Mouse (Mus musculus) midbrain, embryonic 15.5 days (tissue): ENCODE results near the gene Supt20. TPM values are rescaled to one million over a fixed set of nuclear protein-coding genes. Genes with fewer than 3 reads are reported as not detected.

Experiments used
- ATAC-seq: fragments of 200-750 bp; cut with Nextera tagmentation; replicated peaks from 2 replicates; pipeline ENCODE4 v1.8.0; 2017; ENCODE audit warnings: moderate TSS enrichment
- H3K27ac ChIP-seq: fragments of 300-500 bp; sonication (generic); 2 replicates; pipeline ENCODE4 v1.5.1; 2015; ENCODE audit warnings: mild to moderate bottlenecking, inconsistent platforms
- H3K27me3 ChIP-seq: fragments of 300-500 bp; sonication (generic); replicated peaks from 2 replicates; pipeline ENCODE4 v1.6.1; 2015; ENCODE audit warnings: inconsistent platforms
- H3K36me3 ChIP-seq: fragments of 300-500 bp; sonication (generic); replicated peaks from 2 replicates; pipeline ENCODE4 v1.6.1; 2015; ENCODE audit warnings: inconsistent platforms
- H3K4me1 ChIP-seq: fragments of 300-500 bp; sonication (generic); 2 replicates; pipeline ENCODE4 v1.6.1; 2015; ENCODE audit warnings: inconsistent platforms
- H3K4me2 ChIP-seq: fragments of 300-500 bp; sonication (generic); 2 replicates; pipeline ENCODE4 v1.6.1; 2015; ENCODE audit warnings: inconsistent platforms, mild to moderate bottlenecking, moderate library complexity
- H3K4me3 ChIP-seq: fragments of 300-500 bp; sonication (generic); 2 replicates; pipeline ENCODE4 v1.5.1; 2015; ENCODE audit warnings: mild to moderate bottlenecking, inconsistent platforms
- H3K9ac ChIP-seq: fragments of 300-500 bp; sonication (generic); 2 replicates; pipeline ENCODE4 v1.6.1; 2015; ENCODE audit warnings: mild to moderate bottlenecking, inconsistent platforms
- H3K9me3 ChIP-seq: fragments of 300-500 bp; sonication (generic); 2 replicates; pipeline ENCODE4 v1.6.1; 2016; ENCODE audit warnings: inconsistent platforms
- WGBS: fragments of 180-500 bp; shearing (Covaris S2); methylation state at CpG from one replicate; pipeline ENCODE4 v1.1.7; 2015; ENCODE audit warnings: mixed read lengths; 5-methylcytosine and 5-hydroxymethylcytosine counted together
- polyA plus RNA-seq: library from polyadenylated mRNA; unstranded; fragments of >200 nt; fragmentation: Nextera tagmentation; extraction: Ambion mirVana; gene quantifications from 2 replicates; pipeline ENCODE4 v1.2.1, GENCODE M21; 2015

Supt20 gene
- polyA plus RNA-seq, 1 experiment from 2014 or later, result 90.1 TPM

DNA sequence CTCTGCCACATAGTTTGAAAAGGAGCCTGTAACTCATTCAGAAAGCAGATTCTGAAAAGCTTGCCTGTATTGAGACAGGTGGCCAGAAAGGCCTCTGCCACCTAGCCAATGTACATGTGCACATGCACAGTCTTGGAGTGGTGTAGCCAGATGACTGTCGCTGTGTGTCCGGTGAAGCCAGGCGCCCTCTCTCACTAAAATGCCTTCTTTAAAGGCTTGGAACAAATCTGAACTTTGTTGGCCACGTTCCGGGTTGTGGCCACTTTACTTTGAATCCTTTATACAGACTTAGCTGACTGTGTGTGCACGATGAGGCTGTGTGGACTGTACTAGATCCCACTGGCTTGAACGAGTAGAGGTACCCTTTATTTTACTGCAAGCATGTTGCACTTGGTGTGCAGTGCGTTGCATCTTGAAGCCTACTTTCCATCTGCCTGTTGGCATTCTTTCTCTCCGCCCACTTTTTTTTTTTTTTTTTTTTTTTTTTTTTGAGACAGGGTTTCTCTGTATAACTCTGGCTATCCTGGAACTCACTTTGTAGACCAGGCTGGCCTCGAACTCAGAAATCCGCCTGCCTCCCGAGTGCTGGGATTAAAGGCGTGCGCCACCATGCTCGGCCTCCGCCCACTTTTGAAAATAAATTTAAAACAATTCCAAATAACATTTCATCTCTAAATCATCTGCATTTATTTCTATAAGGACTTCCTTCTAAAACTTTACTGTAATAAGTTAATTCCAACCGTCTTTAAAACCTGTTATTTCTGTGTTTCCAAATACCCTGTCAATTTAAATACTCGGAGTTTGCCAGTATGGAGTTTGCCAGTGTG is 43.7 kb downstream of the Supt20 start:
- no peaks in the 10 kb centered on the region for H3K27me3 ChIP-seq

DNA sequence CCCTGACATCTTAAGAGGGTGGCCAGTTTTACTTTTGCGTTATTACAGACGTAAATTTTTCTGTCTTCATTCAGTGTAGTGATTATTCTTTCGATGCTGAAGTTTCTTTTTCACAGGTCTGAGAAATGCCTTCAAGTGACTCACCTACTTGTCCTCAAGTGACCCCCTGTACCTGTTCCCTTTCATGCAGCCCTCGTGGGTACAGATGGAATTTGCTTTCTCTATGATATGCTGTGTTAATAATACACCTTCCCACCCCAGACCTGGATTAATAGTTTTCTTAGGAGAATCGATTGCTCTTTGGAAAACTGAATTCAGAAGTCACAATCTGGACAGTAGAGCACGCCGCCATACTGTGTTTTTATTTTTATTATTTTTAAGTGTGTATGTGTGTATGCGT is 44.7 kb downstream of the Supt20 start:
- no peak overlapping the region for H3K27ac ChIP-seq
- peaks cover 22% of the 10 kb centered on the region for H3K4me1 ChIP-seq
- H3K9ac ChIP-seq, result no peak overlapping the region
- no peak overlapping the region for H3K4me2 ChIP-seq
- no peaks in the 10 kb centered on the region for H3K27me3 ChIP-seq
- no peak overlapping the region for H3K4me3 ChIP-seq
- peaks cover 18% of the 10 kb centered on the region for H3K36me3 ChIP-seq
- 98% methylated on average over 8 of the region's 8 CpGs for WGBS
- ATAC-seq, result no peak
- no peaks in the 10 kb centered on the region for H3K9me3 ChIP-seq

More for the DNA sequence above, 43.7 kb downstream of the Supt20 start:
- Histone ChIP-seq H3K9ac (peak overlapping the region; percentile 95), H3K4me1 (peaks cover 22% of the 10 kb centered on the region), H3K36me3 (peaks cover 13% of the 10 kb centered on the region; the same call in 1 of the 2 replicates), H3K9me3 (no peaks in the 10 kb centered on the region), H3K27ac (peak overlapping the region; percentile 98), H3K4me2 (peak overlapping the region; percentile 84), H3K4me3 (peak overlapping the region; percentile 86)
- no peak; the same call in 1 of the 2 replicates for ATAC-seq
- WGBS, result 57% methylated on average over 18 of the region's 18 CpGs

DNA sequence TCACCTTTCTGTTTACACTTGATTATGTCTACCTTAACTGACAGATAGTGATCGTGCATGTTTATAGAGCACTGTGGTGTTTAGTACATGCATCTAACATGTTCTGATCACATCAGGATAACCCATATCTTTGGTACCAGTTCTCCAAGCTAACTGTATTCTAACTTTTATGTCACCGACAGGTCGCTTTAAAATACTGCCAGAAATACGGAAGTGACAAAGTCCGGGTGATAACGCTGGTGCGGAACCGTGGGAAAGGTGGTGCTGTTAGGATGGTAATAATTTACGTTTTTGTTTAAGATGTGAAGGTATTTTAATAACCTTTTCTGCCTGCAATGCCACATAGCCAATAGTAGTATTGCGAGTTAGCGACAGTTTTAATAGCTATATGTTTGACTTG is 49.4 kb downstream of the Supt20 start:
- H3K4me3 ChIP-seq, result no peak overlapping the region
- no peaks in the 10 kb centered on the region for H3K4me1 ChIP-seq
- no peak overlapping the region for H3K4me2 ChIP-seq
- no peak for ATAC-seq
- no peaks in the 10 kb centered on the region for H3K9me3 ChIP-seq
- no peak overlapping the region for H3K9ac ChIP-seq
- H3K36me3 ChIP-seq, result peaks cover 52% of the 10 kb centered on the region
- H3K27ac ChIP-seq, result no peak overlapping the region
- no peaks in the 10 kb centered on the region for H3K27me3 ChIP-seq
- 98% methylated on average over 11 of the region's 11 CpGs for WGBS

DNA sequence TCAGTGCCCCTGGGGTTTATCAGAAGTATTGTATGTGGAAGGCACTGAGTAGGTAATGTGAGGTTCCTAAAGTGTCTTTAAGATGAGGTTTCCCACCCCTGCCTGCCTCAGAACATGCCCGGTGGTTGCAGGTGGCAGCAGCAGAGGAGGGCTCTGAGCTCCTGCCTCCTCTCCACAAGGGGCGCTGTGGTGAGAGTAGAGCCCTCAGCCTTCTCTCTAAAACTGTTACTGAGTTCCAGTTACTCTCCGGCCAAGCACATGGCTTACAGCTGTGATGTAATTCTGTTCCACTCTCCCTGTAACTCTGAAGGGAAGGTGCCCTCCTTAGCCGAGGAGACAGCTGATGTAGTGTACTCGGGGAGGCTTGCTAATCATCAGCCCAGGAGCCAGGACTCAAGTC is 53.2 kb downstream of the Supt20 start:
- Histone ChIP-seq H3K4me2 (no peak overlapping the region), H3K4me1 (no peaks in the 10 kb centered on the region), H3K36me3 (peaks cover 80% of the 10 kb centered on the region), H3K27me3 (no peaks in the 10 kb centered on the region), H3K9me3 (no peaks in the 10 kb centered on the region), H3K9ac (no peak overlapping the region), H3K4me3 (no peak overlapping the region), H3K27ac (no peak overlapping the region)
- no peak for ATAC-seq
- WGBS, result 60% methylated on average over 5 of the region's 5 CpGs

DNA sequence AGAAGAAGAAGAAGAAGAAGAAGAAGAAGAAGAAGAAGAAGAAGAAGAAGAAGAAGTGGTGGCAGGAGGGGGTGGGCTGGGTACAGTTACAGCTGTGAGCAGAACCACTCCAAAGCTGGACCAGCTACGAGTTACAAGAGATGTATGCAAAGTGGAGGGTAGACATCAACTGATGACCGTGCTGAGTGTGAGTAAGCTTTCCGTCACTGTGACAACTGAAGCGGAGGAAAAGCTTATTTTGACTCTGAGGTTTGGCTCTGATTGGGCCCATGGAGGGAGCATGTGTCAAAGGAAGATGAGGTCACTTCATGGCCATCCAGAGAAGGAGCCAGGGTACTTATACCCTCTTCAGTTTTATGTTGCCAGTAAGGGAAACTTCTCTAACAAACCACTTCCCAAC is 60.8 kb downstream of the Supt20 start:
- H3K27me3 ChIP-seq, result no peaks in the 10 kb centered on the region; the same call in 1 of the 2 replicates
- no peak for ATAC-seq
- H3K9ac ChIP-seq, result no peak overlapping the region
- peaks cover 16% of the 10 kb centered on the region for H3K4me1 ChIP-seq
- H3K4me3 ChIP-seq, result no peak overlapping the region
- no peaks in the 10 kb centered on the region for H3K9me3 ChIP-seq
- WGBS, result 88% methylated on average over 4 of the region's 4 CpGs
- no peak overlapping the region for H3K27ac ChIP-seq
- peaks cover 25% of the 10 kb centered on the region for H3K36me3 ChIP-seq
- H3K4me2 ChIP-seq, result no peak overlapping the region

DNA sequence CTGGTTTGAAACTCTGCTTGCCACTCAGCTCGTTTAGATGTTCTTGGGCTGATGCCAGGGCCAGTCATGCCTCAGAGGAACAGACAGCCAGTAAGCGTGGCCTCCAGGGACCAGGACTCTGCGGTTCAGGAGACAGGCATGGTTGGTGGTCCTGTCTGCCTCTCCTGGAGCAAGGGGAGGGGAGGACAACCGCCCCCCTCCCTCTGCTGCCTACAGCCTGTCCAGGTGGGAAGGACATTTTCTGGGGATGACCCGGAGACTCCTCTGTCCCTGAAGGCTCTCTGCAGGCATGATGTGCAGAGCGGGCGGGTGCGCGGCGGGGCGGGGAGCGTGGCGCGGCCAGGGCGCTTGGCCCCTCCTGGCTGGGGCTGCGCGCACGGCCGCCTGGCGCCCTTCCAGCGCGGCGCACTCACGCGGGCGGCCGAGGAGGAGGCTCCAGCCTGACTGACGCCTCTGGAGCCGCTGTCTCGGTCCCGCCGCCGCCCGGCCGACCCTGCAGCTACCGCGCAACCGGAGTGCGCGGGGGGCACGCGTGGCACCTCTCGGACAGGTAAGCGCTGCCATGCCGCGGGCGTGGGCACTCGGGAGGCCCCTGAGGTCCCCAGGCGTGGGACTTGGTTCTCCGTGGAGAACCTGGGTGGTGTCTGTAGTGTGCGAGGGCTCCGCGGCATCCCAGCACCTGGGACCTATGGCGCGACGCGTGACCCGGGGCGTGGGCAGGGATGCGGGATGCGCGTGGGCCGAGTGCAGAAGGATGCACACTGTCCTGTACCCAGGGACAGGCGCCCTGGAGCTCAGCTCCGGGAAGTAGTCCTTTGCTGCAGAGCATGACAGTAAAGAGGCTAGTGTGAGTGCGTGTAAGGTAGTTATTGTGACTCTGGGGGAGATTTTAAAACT is 62.8 kb downstream of the Supt20 start, which contains the start of gene Smad9:
Smad9 (plus strand) TSS at position 438 of the 897 bp plus-strand sequence.
- ATAC-seq, result peak; percentile 83
- Histone ChIP-seq H3K27me3 (no peaks in the 10 kb centered on the region; the same call in 1 of the 2 replicates), H3K36me3 (peaks cover 6% of the 10 kb centered on the region; the same call in 1 of the 2 replicates), H3K9me3 (no peaks in the 10 kb centered on the region), H3K9ac (peak within 1 kb of the TSS; percentile 66), H3K27ac (no peak within 1 kb of the TSS), H3K4me3 (peak within 1 kb of the TSS; percentile 64), H3K4me2 (peak within 1 kb of the TSS; percentile 99), H3K4me1 (peaks cover 16% of the 10 kb centered on the region)
- WGBS, result under 1% methylated on average over 66 of the region's 66 CpGs

DNA sequence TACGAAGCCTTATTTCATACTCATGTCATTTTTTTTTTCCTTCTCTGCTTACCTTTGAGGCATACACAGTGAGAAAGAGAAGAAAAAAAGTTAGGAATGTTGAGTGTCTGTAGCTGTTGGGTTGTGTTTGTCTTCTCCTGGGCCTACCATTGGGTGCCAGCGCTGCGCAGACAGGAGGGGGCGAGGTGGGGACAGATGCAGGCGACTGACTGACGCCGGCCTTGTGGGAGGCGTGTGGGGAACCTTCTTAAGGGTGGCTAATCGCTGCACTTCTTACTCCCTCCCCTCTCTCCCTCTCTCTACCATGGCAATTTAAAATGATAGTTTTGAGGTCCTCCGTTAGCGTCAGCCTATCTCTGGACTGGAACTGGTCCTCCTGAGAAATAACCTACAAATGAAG is 63.5 kb downstream of the Supt20 start:
- 2% methylated on average over 11 of the region's 11 CpGs for WGBS
- peak; percentile 37; the same call in 1 of the 2 replicates for ATAC-seq
- Histone ChIP-seq H3K9me3 (no peaks in the 10 kb centered on the region), H3K27ac (no peak overlapping the region), H3K9ac (no peak overlapping the region), H3K27me3 (no peaks in the 10 kb centered on the region; the same call in 1 of the 2 replicates), H3K4me1 (peaks cover 16% of the 10 kb centered on the region), H3K4me3 (peak overlapping the region; percentile 64), H3K4me2 (peak overlapping the region; percentile 99), H3K36me3 (peaks cover 1% of the 10 kb centered on the region; the same call in 1 of the 2 replicates)

DNA sequence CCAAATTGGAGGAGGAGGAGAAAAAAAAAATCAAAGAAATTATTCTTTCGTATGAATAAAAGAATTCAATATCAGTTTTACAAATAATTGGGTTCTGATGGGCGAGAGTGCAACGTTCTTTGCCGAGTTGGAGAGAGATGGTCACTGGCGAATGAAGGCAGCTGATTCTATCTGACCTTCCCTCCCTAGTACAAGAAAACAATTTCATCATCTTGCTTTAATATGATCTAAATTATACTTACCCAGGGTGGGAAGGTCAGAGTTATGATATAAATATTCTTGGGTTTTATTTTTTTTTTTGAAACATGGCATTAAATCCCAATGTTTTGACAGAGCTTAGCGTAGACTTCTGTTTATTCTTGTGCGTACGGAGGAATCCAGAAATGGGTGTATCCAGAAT is 64.8 kb downstream of the Supt20 start:
- no peaks in the 10 kb centered on the region; the same call in 1 of the 2 replicates for H3K27me3 ChIP-seq
- 91% methylated on average over 8 of the region's 8 CpGs for WGBS
- ATAC-seq, result no peak
- no peak overlapping the region for H3K9ac ChIP-seq
- H3K4me2 ChIP-seq, result no peak overlapping the region
- no peak overlapping the region for H3K4me3 ChIP-seq
- H3K27ac ChIP-seq, result no peak overlapping the region
- H3K36me3 ChIP-seq, result no peaks in the 10 kb centered on the region
- H3K9me3 ChIP-seq, result no peaks in the 10 kb centered on the region
- peaks cover 16% of the 10 kb centered on the region for H3K4me1 ChIP-seq

DNA sequence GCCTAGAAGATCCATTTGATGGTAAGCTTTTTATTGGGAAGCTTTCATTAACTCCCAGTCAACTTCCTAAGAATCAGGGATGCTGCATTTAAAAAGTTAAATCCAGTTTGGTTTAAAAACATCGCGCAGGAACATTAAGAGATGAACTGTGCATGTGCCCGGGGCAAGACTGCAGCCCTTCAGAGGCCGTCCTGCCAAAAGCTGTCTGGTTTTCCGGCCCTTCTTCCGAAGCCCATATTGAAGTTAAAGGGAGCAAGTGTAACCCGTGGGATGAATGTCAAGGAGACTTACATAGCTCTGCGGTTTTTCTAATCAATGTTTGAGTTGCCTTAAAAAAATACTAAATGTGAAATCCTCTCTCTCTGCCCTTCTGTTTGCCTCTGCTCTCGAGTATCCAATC is 66.6 kb downstream of the Supt20 start:
- 80% methylated on average over 9 of the region's 9 CpGs for WGBS
- H3K9ac ChIP-seq, result no peak overlapping the region
- H3K36me3 ChIP-seq, result no peaks in the 10 kb centered on the region
- no peak overlapping the region for H3K27ac ChIP-seq
- no peaks in the 10 kb centered on the region for H3K9me3 ChIP-seq
- ATAC-seq, result no peak
- no peaks in the 10 kb centered on the region; the same call in 1 of the 2 replicates for H3K27me3 ChIP-seq
- H3K4me3 ChIP-seq, result no peak overlapping the region
- no peak overlapping the region for H3K4me2 ChIP-seq
- peaks cover 16% of the 10 kb centered on the region for H3K4me1 ChIP-seq

DNA sequence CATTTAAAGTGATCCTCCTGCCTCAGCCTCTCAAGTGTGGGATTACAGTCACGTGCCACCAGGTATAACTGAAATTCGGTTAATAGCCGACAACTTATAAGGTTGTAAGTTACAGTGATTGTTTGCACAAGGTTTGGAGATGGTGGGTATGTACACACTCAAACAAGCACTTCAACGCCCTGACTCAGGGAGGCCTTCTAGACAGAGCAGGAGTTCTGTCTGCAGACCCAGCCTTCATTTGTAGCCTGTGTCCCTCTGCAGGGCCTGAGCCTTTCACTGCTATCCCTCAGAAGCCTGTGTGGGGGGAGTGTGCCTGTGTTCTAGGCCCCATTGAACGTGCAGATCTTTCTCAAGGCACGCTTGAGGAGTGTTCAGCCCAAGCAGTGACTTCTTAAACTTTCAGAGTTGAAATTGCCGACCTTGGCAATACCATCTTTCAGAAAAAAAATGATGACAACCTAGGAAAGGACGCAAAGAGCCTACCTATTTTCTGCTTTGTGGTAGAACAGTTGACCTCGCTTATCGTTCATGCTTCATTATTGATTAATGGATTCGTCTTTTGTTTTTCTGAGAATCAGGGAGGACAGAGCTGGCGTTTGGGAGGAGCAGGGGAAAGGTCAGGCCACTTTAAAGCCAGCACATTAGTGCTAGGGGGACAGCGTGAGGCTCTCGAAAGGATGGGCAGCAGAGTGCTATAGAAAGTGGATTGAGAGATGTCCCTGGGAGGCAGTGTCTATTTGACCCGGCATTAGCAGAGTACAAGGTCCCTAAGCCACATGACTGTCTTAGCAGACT is 67.9 kb downstream of the Supt20 start:
- no peak for ATAC-seq
- Histone ChIP-seq H3K36me3 (no peaks in the 10 kb centered on the region), H3K4me1 (peaks cover 10% of the 10 kb centered on the region), H3K9ac (no peak overlapping the region), H3K27ac (no peak overlapping the region), H3K9me3 (no peaks in the 10 kb centered on the region), H3K4me3 (no peak overlapping the region), H3K27me3 (no peaks in the 10 kb centered on the region; the same call in 1 of the 2 replicates), H3K4me2 (no peak overlapping the region)
- 57% methylated on average over 15 of the region's 15 CpGs for WGBS

DNA sequence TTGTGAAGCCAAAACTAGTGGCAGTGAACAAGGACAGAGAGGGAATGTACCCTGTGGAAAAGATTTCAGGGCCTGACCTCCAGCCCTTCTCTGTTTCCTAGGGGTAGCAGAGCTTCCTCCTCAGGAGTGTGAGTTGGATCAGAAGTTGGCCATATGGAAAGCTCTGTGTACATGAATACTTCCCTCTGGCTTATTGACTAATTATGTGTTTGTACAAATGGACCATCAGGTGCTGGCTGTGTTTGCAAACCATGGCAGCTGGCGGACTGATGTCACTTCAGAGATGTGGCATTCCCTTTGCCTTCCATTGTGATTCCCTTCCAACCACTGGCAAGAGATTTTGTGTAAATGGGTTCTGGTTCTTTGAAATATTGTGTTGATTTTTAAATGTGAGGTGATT is 68.7 kb downstream of the Supt20 start:
- H3K9ac ChIP-seq, result no peak overlapping the region
- no peaks in the 10 kb centered on the region for H3K36me3 ChIP-seq
- no peak for ATAC-seq
- H3K27ac ChIP-seq, result no peak overlapping the region
- H3K9me3 ChIP-seq, result no peaks in the 10 kb centered on the region
- WGBS, result 89% methylated on average over 1 of the region's 1 CpGs
- no peak overlapping the region for H3K4me2 ChIP-seq
- no peaks in the 10 kb centered on the region; the same call in 1 of the 2 replicates for H3K27me3 ChIP-seq
- peaks cover 3% of the 10 kb centered on the region for H3K4me1 ChIP-seq
- no peak overlapping the region for H3K4me3 ChIP-seq
